Mouse (Mus musculus) spleen, postnatal 14 days (tissue): Measurements from ENCODE around the gene Krtap10-10.
"Not testable (repeated sequence)": the region's sequence is repeated elsewhere in the genome, so short reads cannot be mapped to it uniquely, and the experiment has no call there.

ENCODE experiments used
- DNase-seq, 2 experiments: peaks; one replicate each; pipeline ENCODE4 v3.0.0; 2021 to 2022; ENCODE audit warnings: low spot score in 2 of 2

The Krtap10-10 gene

GRCm38 (mm10) chr10:77835647-77836046 is at the start of gene Krtap10-10:
Gene Krtap10-10, plus strand, starts transcription at chr10:77835947.
- DNase-seq = no peak

GRCm38 (mm10) chr10:77787876-77788275 is 47.9 kb upstream of the Krtap10-10 start, which contains the start of gene Gm7137:
Gene Gm7137, minus strand, starts transcription at chr10:77788200.
- DNase-seq = not testable (repeated sequence)

- DNase-seq = no peak
Measured at GRCm38 (mm10) chr10:77788621-77789020, 47.1 kb upstream of the Krtap10-10 start.

- no peak for DNase-seq
Measured at GRCm38 (mm10) chr10:77794976-77795375, 40.8 kb upstream of the Krtap10-10 start, which contains the start of gene Gm9639. Gene Gm9639, minus strand, starts transcription at chr10:77795076.

- no peak for DNase-seq
Measured at GRCm38 (mm10) chr10:77797677-77798076, 38.1 kb upstream of the Krtap10-10 start.

- DNase-seq = not testable (repeated sequence)
Measured at GRCm38 (mm10) chr10:77798164-77798920, 37.4 kb upstream of the Krtap10-10 start.

GRCm38 (mm10) chr10:77798921-77799508 is 36.7 kb upstream of the Krtap10-10 start, which contains the start of gene Gm19668:
Gene Gm19668, minus strand, starts transcription at chr10:77799133.
- DNase-seq = no peak

- DNase-seq = no peak
Measured at GRCm38 (mm10) chr10:77804095-77804494, 31.7 kb upstream of the Krtap10-10 start.

- DNase-seq = no peak
Measured at GRCm38 (mm10) chr10:77811743-77812142, 24.0 kb upstream of the Krtap10-10 start, which contains the start of gene Gm9507. Gene Gm9507, minus strand, starts transcription at chr10:77811843.

GRCm38 (mm10) chr10:77814382-77814781 is 21.4 kb upstream of the Krtap10-10 start, which contains the start of gene Gm2696:
Gene Gm2696, plus strand, starts transcription at chr10:77814682.
- no peak for DNase-seq

GRCm38 (mm10) chr10:77815514-77815913 is 20.2 kb upstream of the Krtap10-10 start:
- DNase-seq = peak in 1 of 2 experiments; percentile 9

- DNase-seq = no peak
Measured at GRCm38 (mm10) chr10:77818523-77818922, 17.2 kb upstream of the Krtap10-10 start.

- DNase-seq = no peak
Measured at GRCm38 (mm10) chr10:77819203-77819602, 16.5 kb upstream of the Krtap10-10 start.

- DNase-seq = no peak
Measured at GRCm38 (mm10) chr10:77826951-77827350, 8.8 kb upstream of the Krtap10-10 start, which contains the start of gene Krtap10-4. Gene Krtap10-4, minus strand, starts transcription at chr10:77827095.

GRCm38 (mm10) chr10:77839006-77839405 is 3.3 kb downstream of the Krtap10-10 start:
- no peak for DNase-seq

- no peak for DNase-seq
Measured at GRCm38 (mm10) chr10:77846503-77846902, 10.8 kb downstream of the Krtap10-10 start, which contains the start of gene Gm36176. Gene Gm36176, plus strand, starts transcription at chr10:77846803.

- DNase-seq = no peak
Measured at GRCm38 (mm10) chr10:77846961-77847360, 11.2 kb downstream of the Krtap10-10 start.

GRCm38 (mm10) chr10:77847538-77847937 is 11.8 kb downstream of the Krtap10-10 start:
- DNase-seq = no peak

- no peak for DNase-seq
Measured at GRCm38 (mm10) chr10:77852559-77852958, 16.8 kb downstream of the Krtap10-10 start, which contains the start of gene Gm10318. Gene Gm10318, plus strand, starts transcription at chr10:77852859.

GRCm38 (mm10) chr10:77861675-77862074 is 25.9 kb downstream of the Krtap10-10 start, which contains the start of gene Gm3285:
Gene Gm3285, plus strand, starts transcription at chr10:77861975.
- no peak for DNase-seq

- DNase-seq = peak in 1 of 2 experiments; percentile 10
Measured at GRCm38 (mm10) chr10:77864067-77864761, 28.5 kb downstream of the Krtap10-10 start.

GRCm38 (mm10) chr10:77864762-77865143 is 29.0 kb downstream of the Krtap10-10 start:
- no peak for DNase-seq
